Mouse (Mus musculus): ENCODE results near the gene Pear1.
A peak's percentile ranks its signal among the peaks of the same experiment; 100 is the strongest.
"Not testable (repeated sequence)": the region's sequence is repeated elsewhere in the genome, so short reads cannot be mapped to it uniquely, and the experiment has no call there.

The Pear1 gene

DNA sequence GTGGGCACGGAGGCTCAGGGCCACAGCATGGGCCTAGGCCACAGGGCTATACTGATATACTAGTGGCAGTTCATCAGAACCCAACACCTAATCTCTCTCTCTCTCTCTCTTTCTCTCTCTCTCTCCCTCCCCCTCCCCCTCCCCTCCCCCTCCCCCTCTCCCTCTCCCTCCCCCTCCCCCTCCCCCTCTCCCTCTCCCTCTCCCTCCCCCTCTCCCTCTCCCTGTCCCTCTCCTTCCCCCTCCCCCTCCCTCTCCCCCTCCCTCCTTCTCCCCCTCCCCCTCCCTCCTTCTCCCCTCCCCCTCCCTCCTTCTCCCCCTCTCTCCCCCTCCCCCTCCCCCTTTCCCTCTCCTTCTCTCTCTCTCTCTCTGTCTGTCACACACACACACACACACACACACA is at the start of gene Pear1:
TSS of gene Pear1 (minus strand) at position 101 of the 400 bp plus-strand sequence.
- DNase-seq (ENCODE audit: low spot score in 2 of 2): not testable (repeated sequence)

- DNase-seq (ENCODE audit: low spot score in 2 of 2): not testable (repeated sequence)
Observed at GRCm38 (mm10) chr3:87864111-87864510, 40.0 kb upstream of the Pear1 start.

- peak; percentile 27 to 65 for DNase-seq (ENCODE audit: low spot score in 2 of 2)
Observed at GRCm38 (mm10) chr3:87859813-87860212, 35.7 kb upstream of the Pear1 start.

- no peak for DNase-seq (ENCODE audit: low spot score in 2 of 2)
Observed at GRCm38 (mm10) chr3:87857666-87858065, 33.6 kb upstream of the Pear1 start.

- DNase-seq (ENCODE audit: low spot score in 2 of 2): no peak
Observed at GRCm38 (mm10) chr3:87855936-87856335, 31.8 kb upstream of the Pear1 start.

GRCm38 (mm10) chr3:87854795-87855568 is 30.9 kb upstream of the Pear1 start:
- no peak for DNase-seq (ENCODE audit: low spot score in 2 of 2)

DNA sequence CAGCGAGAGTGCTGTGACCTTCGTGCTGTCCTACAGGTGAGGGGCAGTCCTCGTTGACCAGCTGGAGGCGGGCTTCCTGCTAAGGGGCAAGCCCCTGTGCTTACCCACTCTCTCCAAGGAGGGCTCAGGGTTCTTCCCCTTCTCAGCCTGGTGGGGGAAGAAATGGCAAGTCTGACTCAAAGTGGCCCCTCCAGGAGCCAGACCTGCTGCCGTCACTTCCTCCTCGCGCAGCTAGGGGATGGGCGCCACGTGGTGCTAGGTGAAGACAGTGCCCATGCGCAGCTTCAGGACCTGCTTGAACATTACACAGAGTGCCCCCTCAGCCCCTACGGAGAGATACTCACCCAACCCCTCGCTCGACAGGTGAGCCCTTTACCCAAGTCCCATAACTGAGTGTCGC is 25.0 kb upstream of the Pear1 start:
- no peak for DNase-seq (ENCODE audit: low spot score in 2 of 2)

- peak; percentile 77 to 80 for DNase-seq (ENCODE audit: low spot score in 2 of 2)
Observed at GRCm38 (mm10) chr3:87847680-87848079, 23.6 kb upstream of the Pear1 start.

DNA sequence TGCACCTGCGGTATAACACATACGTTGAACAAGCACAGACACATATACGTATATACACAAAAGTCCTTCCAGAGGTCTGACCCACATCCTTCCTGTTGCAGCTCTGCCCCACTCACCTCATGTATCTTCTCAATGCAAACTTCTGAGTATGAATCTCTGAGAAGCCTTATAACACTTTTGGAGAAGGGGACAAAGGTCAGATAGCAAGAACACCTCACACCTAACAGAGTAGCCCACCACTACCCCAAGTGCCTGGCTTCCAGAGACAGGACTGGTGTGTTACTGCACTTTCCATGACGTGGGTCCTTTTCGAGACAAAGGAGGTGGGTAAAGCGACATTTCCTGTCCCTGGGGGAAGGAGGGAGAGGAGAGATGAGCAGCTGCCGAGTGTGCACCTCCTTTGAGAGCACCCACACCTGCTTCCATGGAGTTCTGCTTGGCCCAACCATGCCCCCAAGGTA is 22.6 kb upstream of the Pear1 start, which contains the start of gene Sh2d2a:
TSS of gene Sh2d2a (plus strand) at position 106 of the 461 bp plus-strand sequence.
- peak; percentile 79 to 82 for DNase-seq (ENCODE audit: low spot score in 2 of 2)

GRCm38 (mm10) chr3:87846186-87846585 is 22.1 kb upstream of the Pear1 start:
- DNase-seq (ENCODE audit: low spot score in 2 of 2): peak; percentile 28 to 31

DNA sequence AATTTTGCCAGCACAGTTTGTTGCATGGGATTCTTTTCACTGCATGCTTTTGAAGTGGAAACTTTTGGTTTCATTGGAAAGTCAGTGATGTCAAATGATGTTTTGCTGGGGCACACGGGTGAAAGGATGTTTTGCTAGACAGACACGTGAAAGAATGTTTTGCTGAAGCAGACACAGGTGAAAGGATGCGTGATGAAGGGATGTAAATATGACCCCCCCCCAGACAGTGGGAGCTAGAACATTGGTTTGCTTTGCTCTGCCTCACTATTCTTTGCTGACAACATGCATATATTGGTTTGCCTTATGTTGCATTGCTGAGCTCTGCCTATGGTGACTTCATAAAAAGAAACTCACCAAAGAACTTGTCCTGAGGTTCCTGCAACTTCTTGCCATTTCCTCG is 20.9 kb upstream of the Pear1 start:
- DNase-seq (ENCODE audit: low spot score in 2 of 2): no peak

DNA sequence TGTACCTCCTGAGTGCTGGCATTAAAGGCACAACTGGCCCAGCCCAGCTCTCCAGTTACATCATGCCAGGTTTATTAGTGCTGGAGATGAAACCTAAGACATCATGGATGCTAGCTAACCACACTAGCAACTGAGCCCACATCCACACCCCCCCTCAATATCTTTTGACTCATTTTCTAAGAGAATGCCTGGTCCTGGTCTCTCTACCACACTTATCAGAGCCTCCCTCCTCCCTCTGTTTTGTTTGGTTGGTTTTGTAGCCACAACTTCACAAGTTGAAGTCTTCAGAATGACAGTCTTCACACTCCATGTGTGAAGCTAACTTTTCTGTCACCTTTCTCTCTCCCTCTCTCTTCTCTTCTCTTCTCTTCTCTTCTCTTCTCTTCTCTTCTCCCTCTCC is 16.8 kb upstream of the Pear1 start:
- DNase-seq (ENCODE audit: low spot score in 2 of 2): no peak

- peak; percentile 49 to 86 for DNase-seq (ENCODE audit: low spot score in 2 of 2)
Observed at GRCm38 (mm10) chr3:87838622-87839021, 14.5 kb upstream of the Pear1 start.

GRCm38 (mm10) chr3:87833482-87833881 is 9.4 kb upstream of the Pear1 start:
- DNase-seq (ENCODE audit: low spot score in 2 of 2): peak in 1 of 2 experiments; percentile 54

GRCm38 (mm10) chr3:87832109-87832859 is 8.2 kb upstream of the Pear1 start:
- DNase-seq (ENCODE audit: low spot score in 2 of 2): no peak

DNA sequence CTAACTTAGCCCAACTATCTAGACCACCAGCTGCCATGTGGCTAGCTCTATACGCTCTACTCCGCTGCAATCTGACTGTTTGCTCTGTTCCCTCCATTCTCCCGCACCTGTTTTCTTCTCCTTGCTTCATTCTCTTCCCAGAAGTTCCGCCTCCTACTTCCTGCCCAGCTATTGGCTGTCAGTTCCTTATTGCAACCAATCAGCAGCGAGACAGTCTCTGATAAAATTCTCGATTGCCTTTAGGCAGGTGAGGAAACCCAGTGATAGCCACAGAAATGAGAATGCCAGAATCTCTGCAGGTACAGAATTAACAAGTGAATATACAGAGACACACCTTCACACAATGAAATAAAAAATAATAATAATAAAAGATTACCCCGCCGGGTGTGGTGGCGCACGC is 4.9 kb upstream of the Pear1 start:
- DNase-seq (ENCODE audit: low spot score in 2 of 2): no peak

GRCm38 (mm10) chr3:87828435-87828834 is 4.3 kb upstream of the Pear1 start:
- DNase-seq (ENCODE audit: low spot score in 2 of 2): no peak

GRCm38 (mm10) chr3:87818226-87818625 is 5.9 kb downstream of the Pear1 start:
- DNase-seq (ENCODE audit: low spot score in 2 of 2): no peak

DNA sequence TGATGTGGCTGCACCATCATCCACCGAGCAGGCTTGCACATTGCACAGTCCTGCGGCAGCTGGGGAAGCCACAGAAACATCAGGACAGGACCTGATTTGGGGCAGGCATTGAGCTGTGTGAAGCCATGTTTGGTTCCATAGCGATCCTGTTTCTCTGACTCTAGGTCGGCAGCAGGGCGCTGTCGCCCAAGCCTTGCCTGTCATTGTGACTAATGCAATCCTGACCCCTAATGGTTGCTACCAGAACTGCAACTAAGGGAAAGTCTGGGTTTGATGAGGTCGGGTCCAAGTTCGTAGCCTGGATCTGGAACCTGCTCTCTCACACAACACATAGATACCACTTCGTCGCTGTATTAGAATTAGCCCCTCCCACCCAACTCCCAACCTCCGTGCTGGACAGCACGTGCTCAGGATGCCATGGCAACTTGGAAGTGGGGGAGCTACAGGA is 7.4 kb downstream of the Pear1 start:
- DNase-seq (ENCODE audit: low spot score in 2 of 2): peak; percentile 43 to 77

GRCm38 (mm10) chr3:87816166-87816565 is 7.9 kb downstream of the Pear1 start:
- DNase-seq (ENCODE audit: low spot score in 2 of 2): no peak

GRCm38 (mm10) chr3:87812873-87813272 is 11.2 kb downstream of the Pear1 start:
- DNase-seq (ENCODE audit: low spot score in 2 of 2): no peak

GRCm38 (mm10) chr3:87812413-87812812 is 11.7 kb downstream of the Pear1 start:
- no peak for DNase-seq (ENCODE audit: low spot score in 2 of 2)

DNA sequence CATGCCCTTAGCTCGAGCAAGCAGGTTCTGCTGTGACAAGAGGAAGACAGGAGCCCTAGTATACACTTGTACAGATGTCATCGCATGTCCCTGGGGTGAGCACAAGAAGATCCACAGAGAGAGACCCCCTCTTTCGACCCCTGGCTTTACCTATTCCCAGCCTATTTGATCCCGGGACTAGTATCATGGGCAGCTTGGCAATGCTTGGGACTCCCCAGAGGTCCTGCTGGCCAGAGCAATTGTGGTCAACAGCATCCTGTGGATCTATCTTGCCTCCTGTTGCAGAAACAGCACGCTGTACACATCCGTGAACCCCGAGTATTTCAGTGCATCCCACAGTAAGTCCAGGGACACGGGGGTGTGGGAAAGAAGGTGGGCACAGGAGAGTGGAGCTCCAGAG is 12.8 kb downstream of the Pear1 start:
- no peak for DNase-seq (ENCODE audit: low spot score in 2 of 2)
